In genomic region chr1:73905111-73905810, GRCm38 (mm10) we compare ENCODE assay signal across 11 mouse cellular contexts.
DNase-seq lines count a peak whose midpoint lies in the region; ATAC-seq lines count a peak whose summit lies in the region.
"Had no signal": no experiment of that assay in that cellular context is flagged by ENCODE, and none has a peak within 500 bp of the region (broad histone marks: within the 10 kb centered on the region; RNA-seq: fewer than 3 reads in every experiment).

No protein-coding gene starts in this region.

- ATAC-seq in kidney, embryonic 15.5 days (replicated peaks; ENCODE audit: low FRiP score), result no peak
- 0 out of 2 replicates have a peak, but pooled peaks have one; percentile 5 for ATAC-seq in heart, embryonic 15.5 days (replicated peaks; ENCODE audit: insufficient number of reproducible peaks, insufficient read depth, low FRiP score, low read depth)
- ATAC-seq: forebrain, postnatal 0 days; inflammation-experienced regulatory T-cells, adult 6 months had no signal

- H3K27me3 ChIP-seq in kidney, embryonic 15.5 days, result no peaks in the 10 kb centered on the region
- H3K27me3 ChIP-seq in heart, embryonic 15.5 days, result no peaks in the 10 kb centered on the region
- H3K27me3 ChIP-seq: limb, embryonic 13.5 days had no signal

- peak; percentile 27 for DNase-seq in kidney, adult 18-20 months
- peak; percentile 3 for DNase-seq in urinary bladder, postnatal 25 days (ENCODE audit: low spot score)
- no peak for DNase-seq in urinary bladder, postnatal 14 days (ENCODE audit: low spot score)
- peak; percentile 12 for DNase-seq in testis, postnatal 14 days (ENCODE audit: low spot score)
- DNase-seq in lung, postnatal 36 days, result no peak
- no peak for DNase-seq in lung, postnatal 25 days (ENCODE audit: low spot score)
- DNase-seq: forebrain, postnatal 0 days had no signal

- H3K9me3 ChIP-seq in kidney, embryonic 15.5 days (replicated peaks), result no peaks in the 10 kb centered on the region
- no peaks in the 10 kb centered on the region for H3K9me3 ChIP-seq in heart, embryonic 15.5 days (replicated peaks)
- H3K9me3 ChIP-seq: limb, embryonic 13.5 days had no signal

- no peak overlapping the region for H3K27ac ChIP-seq in kidney, embryonic 15.5 days
- H3K27ac ChIP-seq in heart, embryonic 15.5 days, result peak overlapping the region; percentile 80
- H3K27ac ChIP-seq: limb, embryonic 13.5 days had no signal

- no peak overlapping the region for H3K4me2 ChIP-seq in kidney, embryonic 15.5 days
- no peak overlapping the region for H3K4me2 ChIP-seq in heart, embryonic 15.5 days
- H3K4me2 ChIP-seq: limb, embryonic 13.5 days had no signal

- H3K4me1 ChIP-seq in kidney, embryonic 15.5 days, result peaks cover 33% of the 10 kb centered on the region
- peaks cover 30% of the 10 kb centered on the region for H3K4me1 ChIP-seq in heart, embryonic 15.5 days (replicated peaks)

- 0 out of 2 replicates have a peak, but pooled peaks cover 4% of the 10 kb centered on the region for H3K36me3 ChIP-seq in kidney, embryonic 15.5 days
- peaks cover 8% of the 10 kb centered on the region; the same call in 1 of the 2 replicates for H3K36me3 ChIP-seq in heart, embryonic 15.5 days

- no peak overlapping the region for H3K4me3 ChIP-seq in kidney, embryonic 15.5 days (replicated peaks)
- H3K4me3 ChIP-seq in heart, embryonic 15.5 days, result no peak overlapping the region
- H3K4me3 ChIP-seq: limb, embryonic 13.5 days had no signal

- WGBS in kidney, embryonic 15.5 days, result 40% methylated on average over 9 of the region's 10 CpGs
- WGBS in heart, embryonic 15.5 days, result 51% methylated on average over 10 of the region's 10 CpGs

- no peak overlapping the region for H3K9ac ChIP-seq in kidney, embryonic 15.5 days
- no peak overlapping the region for H3K9ac ChIP-seq in heart, embryonic 15.5 days
- H3K9ac ChIP-seq: forebrain, postnatal 0 days; limb, embryonic 13.5 days had no signal

Comparison
In these comparisons a context has a peak if more than half of its experiments do, and no peak if none do; other contexts are left out.
1. DNase-seq: peak in kidney, adult 18-20 months (single experiment), urinary bladder, postnatal 25 days (single experiment) and testis, postnatal 14 days (single experiment); none in urinary bladder, postnatal 14 days (single experiment), lung, postnatal 36 days (single experiment) and lung, postnatal 25 days (single experiment).